Mouse (Mus musculus) frontal cortex, postnatal 14 days (tissue): ENCODE data around the gene Tnks2.

Source experiments
- DNase-seq, 2 experiments: peaks; one replicate each; pipeline ENCODE4 v3.0.0; 2022; ENCODE audit warnings: low spot score in 2 of 2

Tnks2 gene

DNA sequence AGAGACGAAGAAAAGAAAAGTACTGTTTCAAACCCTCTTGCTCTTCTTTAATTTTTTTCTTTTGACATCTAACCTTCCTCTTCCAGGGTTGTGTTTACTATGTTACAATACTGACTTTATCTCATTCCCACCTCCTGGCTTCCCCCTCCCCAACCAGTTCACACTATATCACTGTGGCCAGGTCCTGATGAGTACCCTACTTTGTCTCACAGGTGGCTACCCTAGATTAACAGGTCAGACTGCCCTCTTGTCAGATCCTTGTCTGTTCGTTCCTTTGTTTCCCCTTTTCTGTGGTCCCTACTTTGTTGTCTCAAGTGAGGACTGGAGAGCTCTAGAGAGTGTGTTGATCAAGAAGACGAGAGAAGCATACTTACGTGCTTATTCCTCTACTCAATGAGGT is 102.3 kb downstream of the Tnks2 start:
- DNase-seq: no peak

DNA sequence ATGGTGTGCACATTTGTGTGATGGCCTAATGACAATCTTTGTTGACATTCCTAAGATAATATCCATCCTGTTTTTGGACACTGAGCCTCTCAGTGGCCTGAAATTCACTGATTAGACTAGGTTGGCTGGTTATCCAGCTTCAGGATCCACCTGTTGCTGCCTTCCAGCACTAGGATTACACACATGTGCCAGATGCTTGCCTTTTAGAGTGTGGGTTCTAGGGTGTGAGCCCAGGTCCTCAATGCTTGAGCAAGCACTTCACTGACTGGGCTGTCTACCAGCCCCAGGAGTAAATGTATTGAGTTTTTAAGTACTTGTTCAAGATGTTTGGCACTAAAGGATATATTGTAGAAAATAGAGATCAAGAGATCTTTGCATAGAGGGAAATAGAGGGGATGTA is 104.0 kb downstream of the Tnks2 start:
- DNase-seq: no peak

DNA sequence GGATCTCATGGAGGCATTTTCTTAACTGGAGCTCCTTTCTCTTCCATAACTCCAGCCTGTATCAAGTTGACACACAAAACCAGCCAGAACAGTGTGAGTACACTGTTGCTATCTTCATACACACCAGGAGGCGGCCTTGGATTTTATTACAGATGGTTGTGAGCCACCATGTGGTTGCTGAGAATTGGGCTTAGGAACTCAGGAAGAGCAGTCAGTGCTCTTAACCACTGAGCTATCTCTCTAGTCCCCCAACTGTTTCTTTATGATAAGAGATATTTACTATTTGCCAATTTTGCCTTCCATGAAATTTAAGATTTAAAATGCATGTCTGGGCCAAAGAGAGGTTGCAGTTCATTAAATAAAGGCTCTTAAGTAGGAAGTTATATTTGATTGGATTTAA is 106.0 kb downstream of the Tnks2 start:
- DNase-seq: no peak
